Mouse (Mus musculus) lung, adult 2 months (tissue): ENCODE data around the gene Ccr3. TPM values are rescaled to one million over a fixed set of nuclear protein-coding genes. Genes with fewer than 3 reads are reported as not detected.
"Not testable (repeated sequence)": the region's sequence is repeated elsewhere in the genome, so short reads cannot be mapped to it uniquely, and the experiment has no call there.

Experiments used
- DNase-seq: peaks from one replicate; pipeline ENCODE4 v3.0.0; 2022
- H3K4me1 ChIP-seq: fragments of 200-500 bp; 2 replicates; pipeline ENCODE4 v1.6.1; 2011; ENCODE audit warnings: low read length; ENCODE audit not compliant: control insufficient read depth, insufficient read depth
- H3K4me3 ChIP-seq: fragments of 200-500 bp; replicated peaks from 2 replicates; pipeline ENCODE3; 2011; ENCODE audit warnings: low read depth, mild to moderate bottlenecking, control low read depth, low read length; ENCODE audit errors: extremely low read depth
- CTCF ChIP-seq: fragments of 200-500 bp; IDR thresholded peaks from 2 replicates; pipeline ENCODE4 v1.5.1; 2011; ENCODE audit warnings: mild to moderate bottlenecking, low read length, control low read depth; ENCODE audit not compliant: insufficient read depth
- POLR2A ChIP-seq: fragments of 200-500 bp; IDR thresholded peaks from 2 replicates; pipeline ENCODE4 v1.6.1; 2011; ENCODE audit warnings: low read depth, mild to moderate bottlenecking, control low read depth, low read length, borderline replicate concordance; ENCODE audit errors: extremely low read depth
- WGBS: fragments of 180-500 bp; shearing (Covaris S2); methylation state at CpG from one replicate; pipeline ENCODE4 v1.1.7; 2018; 5-methylcytosine and 5-hydroxymethylcytosine counted together
- polyA plus RNA-seq: library from polyadenylated mRNA; depleted of rRNA; stranded (reverse); fragments of >200 nt; gene quantifications from 2 replicates; pipeline ENCODE4 v1.2.3, GENCODE M21; 2012; rRNA removed

The Ccr3 gene
- 0.11 and 0.53 TPM in 2 replicates for polyA plus RNA-seq

DNA sequence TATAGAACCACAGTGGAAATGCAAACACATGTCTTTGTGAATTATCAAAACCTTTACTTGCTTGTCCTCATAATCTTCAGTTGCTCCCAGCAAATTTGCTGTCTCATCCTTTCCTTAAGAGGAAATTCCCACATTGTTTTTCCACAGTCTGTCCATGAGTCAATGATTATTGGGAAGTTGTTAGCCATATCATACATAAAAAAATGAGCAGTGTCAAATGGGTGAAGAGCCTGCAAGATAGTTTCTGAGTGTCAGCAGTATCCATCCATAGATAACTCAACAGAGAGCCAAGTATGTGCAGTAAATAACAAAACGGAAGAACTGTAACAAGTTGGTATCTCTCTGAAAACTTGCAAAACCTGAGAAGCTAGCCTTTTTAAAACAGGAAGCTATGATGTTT, at the start of gene Ccr3:
TSS of gene Ccr3 (plus strand) at position 301 of the 400 bp plus-strand sequence.
- no peak for TF ChIP-seq POLR2A
- no peak for TF ChIP-seq CTCF
- H3K4me1 ChIP-seq: no peaks in the 10 kb centered on the region
- DNase-seq: no peak
- H3K4me3 ChIP-seq: no peak within 1 kb of the TSS
- 88% methylated on average over 1 of the region's 1 CpGs for whole genome bisulfite sequencing

DNA sequence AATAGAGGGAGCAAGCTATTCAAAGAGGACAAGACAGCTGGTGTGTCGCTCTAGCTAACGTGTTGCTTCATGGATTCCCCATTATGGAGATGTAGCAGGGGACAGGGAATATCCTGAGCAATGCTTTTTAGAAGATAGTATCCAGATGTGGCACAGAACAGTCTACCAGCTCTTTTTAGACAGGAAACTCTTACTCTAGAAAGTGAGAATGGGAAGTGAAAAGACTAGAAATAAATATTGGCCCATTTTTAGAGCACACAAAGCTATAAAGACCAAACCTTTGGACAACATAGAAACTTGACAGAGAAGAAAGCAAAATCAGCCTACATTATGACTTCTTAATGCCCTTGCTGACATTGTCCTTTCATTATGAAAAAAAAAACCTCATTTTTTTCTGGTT, 46.1 kb upstream of the Ccr3 start:
- DNase-seq: no peak
- TF ChIP-seq CTCF (no peak), POLR2A (no peak)
- Histone ChIP-seq H3K4me1 (no peaks in the 10 kb centered on the region), H3K4me3 (no peak overlapping the region)
- 72% methylated on average over 2 of the region's 2 CpGs for WGBS

DNA sequence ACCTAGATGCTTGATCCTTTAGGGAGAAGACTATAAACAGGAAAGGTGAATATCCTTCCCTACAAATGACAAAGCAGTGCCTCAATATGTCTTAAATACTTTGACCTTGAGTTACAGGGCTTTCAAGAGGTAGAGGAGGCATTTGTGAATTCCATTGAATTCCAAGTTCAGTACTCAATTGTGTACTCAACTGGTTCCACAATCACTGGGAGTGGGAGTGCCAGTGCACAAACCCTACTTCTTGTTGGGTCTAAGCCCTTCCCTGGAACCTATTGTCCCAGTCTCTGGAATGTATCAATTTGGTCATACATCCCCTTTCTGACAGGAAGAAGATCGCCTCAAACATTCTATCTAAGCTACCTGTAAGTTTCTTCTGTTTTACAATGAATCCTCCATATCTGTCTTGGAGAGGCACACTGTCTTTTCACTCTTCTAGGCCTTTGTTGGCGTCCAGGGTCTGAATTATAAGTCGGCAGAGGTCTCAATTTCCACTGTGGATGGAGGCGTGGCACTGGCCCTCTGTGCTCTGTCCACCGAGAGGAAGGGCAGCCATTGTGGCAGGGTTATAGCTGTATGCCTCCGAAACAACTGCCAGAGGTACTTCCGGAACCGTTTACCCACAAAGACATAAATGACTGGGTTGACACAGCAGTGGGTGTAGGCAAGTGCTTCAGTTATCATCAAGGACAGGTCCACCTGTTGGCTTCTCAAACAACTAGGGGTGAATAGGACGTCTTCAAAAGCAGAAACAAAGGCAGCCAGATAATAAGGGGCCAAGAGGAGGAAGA, 44.7 kb upstream of the Ccr3 start:
- TF ChIP-seq POLR2A: no peak
- TF ChIP-seq CTCF: no peak
- Histone ChIP-seq H3K4me3 (no peak overlapping the region), H3K4me1 (no peaks in the 10 kb centered on the region)
- WGBS: 80% methylated on average over 9 of the region's 9 CpGs
- no peak for DNase-seq

DNA sequence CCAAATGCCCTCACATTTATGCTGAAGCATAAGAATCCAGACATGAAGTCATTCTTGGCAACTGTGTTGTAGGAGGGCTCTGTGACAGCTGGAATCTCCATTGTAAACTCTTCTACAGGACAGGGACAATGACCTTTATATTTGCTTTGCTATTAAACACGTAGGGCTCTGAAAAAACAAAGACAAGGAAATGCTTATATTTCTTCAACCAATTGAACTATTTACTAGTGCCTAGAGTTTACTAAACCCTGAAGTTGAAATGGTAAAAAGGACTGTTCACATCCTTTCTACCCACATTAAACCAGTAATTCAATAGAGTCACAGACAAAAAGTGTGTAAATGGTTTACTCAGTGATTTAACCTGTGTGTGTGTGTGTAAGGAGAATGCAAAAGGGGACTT, 43.5 kb upstream of the Ccr3 start, which contains the start of gene Ccr1l1:
TSS of gene Ccr1l1 (minus strand) at position 101 of the 400 bp plus-strand sequence.
- 18% methylated on average over 1 of the region's 1 CpGs for WGBS
- TF ChIP-seq POLR2A (no peak), CTCF (no peak)
- Histone ChIP-seq H3K4me3 (no peak within 1 kb of the TSS), H3K4me1 (no peaks in the 10 kb centered on the region)
- DNase-seq: no peak

DNA sequence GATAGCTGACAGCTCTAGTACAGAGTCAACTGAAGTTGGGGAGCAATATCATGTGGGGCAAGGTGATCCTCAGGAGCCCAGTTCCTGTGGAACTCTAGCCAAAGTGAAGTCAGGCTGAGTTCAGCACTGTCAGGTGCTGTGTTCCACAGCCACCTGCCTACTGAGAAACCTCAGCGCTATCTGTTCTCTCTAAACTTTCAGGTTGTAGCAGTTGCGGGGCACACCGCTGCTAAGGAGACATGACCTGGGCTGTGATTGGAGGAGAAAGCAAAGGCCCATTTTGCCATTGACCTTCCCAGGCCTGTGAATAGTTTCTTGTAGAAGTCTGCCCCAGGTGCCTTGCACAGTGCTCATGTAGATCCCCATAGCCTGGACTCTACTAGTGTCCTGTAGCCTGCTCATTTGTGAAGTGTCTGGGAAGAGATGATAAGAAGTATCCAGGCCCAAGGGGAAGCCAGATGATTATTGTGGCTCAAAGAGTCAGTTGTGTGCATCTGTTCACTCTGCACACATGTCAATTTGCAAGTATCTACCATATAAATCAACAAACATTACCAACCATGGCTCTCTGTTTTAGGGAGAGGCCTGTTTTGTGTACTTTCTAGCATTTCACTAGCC, 40.8 kb upstream of the Ccr3 start:
- H3K4me3 ChIP-seq, H3K4me1 ChIP-seq, DNase-seq: not testable (repeated sequence)
- no CpG with 5 or more reads among the region's 3 CpGs for WGBS

DNA sequence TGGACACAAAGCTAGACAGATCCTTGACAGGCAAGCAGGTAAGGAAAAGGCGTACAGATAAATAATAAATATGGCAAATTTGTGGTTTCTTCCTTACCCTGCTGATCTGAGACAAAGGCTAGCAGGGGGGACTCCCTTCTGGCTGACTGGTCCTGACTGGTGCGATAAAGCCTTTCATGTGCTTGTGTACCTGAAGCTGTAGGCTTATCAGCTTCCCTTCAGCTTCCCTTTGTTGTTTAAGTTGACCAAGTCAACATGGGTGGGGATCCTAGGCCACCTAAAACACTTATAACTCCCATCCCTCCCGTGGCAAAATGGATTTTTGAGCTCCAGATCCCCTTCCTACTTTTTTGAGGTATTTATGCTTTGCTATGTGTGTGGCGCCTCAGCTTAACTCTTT, 39.9 kb upstream of the Ccr3 start:
- TF ChIP-seq CTCF: no peak
- TF ChIP-seq POLR2A: no peak
- 70% methylated on average over 4 of the region's 4 CpGs for WGBS
- H3K4me1 ChIP-seq: no peaks in the 10 kb centered on the region
- DNase-seq: no peak
- H3K4me3 ChIP-seq: no peak overlapping the region

DNA sequence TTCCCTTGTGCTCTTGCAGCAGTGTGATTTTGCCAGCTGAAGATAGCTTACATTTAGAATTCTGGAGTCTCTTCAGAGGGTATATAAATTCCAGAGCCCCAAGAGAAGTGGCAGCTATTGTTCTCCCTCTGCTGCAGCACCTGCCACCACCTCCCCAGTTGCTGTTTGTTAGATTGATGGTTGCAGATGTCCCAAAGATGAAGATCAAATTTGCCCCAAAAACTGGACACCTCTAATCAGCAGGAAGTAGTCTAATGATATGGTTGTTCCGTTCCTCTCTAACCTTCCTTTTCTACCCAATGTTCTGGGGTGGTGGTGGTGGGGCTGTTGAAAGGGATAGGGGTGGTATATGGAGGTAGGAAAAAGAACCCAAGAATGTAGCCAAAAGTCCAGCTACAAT, 39.1 kb upstream of the Ccr3 start:
- DNase-seq: no peak
- WGBS: 77% methylated on average over 1 of the region's 1 CpGs
- no peak for TF ChIP-seq CTCF
- TF ChIP-seq POLR2A: no peak
- no peaks in the 10 kb centered on the region for H3K4me1 ChIP-seq
- H3K4me3 ChIP-seq: no peak overlapping the region

DNA sequence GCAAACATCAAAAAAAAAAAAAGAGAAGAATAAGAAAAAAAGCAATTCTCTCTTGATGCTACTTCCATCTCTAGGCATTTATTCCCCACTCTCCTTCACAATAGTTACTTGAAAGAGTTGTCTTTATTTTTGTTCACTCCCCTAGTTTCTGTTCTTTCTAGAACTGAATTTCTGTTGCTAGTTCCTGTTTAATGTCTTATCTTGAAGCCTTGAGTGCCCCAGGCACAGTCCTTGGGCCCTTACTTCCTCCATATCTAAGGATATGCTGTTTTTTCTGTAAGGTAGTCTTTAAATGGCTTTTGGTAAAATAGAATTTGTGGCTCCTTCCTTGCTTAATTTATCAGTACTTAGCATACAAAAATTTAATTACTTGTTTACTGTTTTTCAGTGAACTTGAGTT, 36.8 kb upstream of the Ccr3 start:
- no peak overlapping the region for H3K4me3 ChIP-seq
- no peak for TF ChIP-seq CTCF
- no peak for TF ChIP-seq POLR2A
- H3K4me1 ChIP-seq: peaks cover 2% of the 10 kb centered on the region; the same call in 1 of the 2 replicates
- no peak for DNase-seq

DNA sequence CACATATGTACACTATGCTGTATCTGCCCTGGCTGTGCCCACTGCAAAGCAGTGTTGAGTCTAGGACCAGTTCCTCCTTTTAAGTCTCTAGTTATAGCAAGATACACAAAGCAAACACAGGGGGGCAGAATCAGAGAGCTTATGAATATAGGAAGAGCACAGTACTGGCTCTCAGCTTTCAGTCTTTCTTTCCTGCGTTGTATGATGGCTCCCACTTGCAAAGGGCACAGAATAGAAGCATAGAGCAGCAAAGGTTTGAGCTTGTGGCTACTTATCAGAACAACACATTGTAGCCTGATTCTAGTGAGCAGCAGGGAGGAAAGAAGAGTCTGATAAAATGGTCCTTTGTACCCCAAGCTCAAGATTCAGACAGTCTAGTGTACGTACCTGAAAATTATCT, 35.6 kb upstream of the Ccr3 start:
- TF ChIP-seq CTCF (peak; percentile 4; the same call in 1 of the 2 replicates), POLR2A (no peak)
- DNase-seq: no peak
- Histone ChIP-seq H3K4me1 (peaks cover 2% of the 10 kb centered on the region; the same call in 1 of the 2 replicates), H3K4me3 (no peak overlapping the region)
- 58% methylated on average over 2 of the region's 2 CpGs for WGBS

DNA sequence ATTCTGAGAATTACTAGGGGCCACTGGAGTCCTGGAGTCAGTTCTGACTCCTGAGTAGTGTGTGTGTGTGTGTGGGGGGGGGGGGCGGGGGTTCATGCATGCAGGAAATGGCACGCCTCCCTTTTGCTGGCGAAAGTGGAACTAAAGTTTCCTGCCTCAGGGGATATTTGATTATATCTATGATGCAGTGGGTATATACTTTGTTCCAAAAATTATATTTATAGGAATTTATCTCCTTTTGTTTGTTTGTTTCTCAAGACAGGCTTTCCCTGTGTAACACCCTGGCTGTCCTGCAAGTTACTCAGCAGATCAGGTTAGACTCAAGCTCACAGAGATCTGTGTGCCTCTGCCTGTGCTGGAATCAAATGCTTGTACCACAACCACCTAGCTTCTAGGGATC, 32.1 kb upstream of the Ccr3 start:
- WGBS: 35% methylated on average over 3 of the region's 3 CpGs
- TF ChIP-seq POLR2A: no peak
- Histone ChIP-seq H3K4me1 (peaks cover 2% of the 10 kb centered on the region; the same call in 1 of the 2 replicates), H3K4me3 (no peak overlapping the region)
- no peak for DNase-seq
